Mouse (Mus musculus): ENCODE measurements around the gene Mrpl21. TPM values are rescaled to one million over a fixed set of nuclear protein-coding genes. Genes with fewer than 3 reads are reported as not detected.

The Mrpl21 gene
- polyA plus RNA-seq (2012; rRNA removed): 81.4 and 130 TPM in 2 replicates

GRCm38 (mm10) chr19:3282572-3283467, at the start of gene Mrpl21, which contains the start of gene Ighmbp2:
Gene Mrpl21 (plus strand): TSS chr19:3282901.
Gene Ighmbp2 (minus strand): TSS chr19:3283017.

DNA sequence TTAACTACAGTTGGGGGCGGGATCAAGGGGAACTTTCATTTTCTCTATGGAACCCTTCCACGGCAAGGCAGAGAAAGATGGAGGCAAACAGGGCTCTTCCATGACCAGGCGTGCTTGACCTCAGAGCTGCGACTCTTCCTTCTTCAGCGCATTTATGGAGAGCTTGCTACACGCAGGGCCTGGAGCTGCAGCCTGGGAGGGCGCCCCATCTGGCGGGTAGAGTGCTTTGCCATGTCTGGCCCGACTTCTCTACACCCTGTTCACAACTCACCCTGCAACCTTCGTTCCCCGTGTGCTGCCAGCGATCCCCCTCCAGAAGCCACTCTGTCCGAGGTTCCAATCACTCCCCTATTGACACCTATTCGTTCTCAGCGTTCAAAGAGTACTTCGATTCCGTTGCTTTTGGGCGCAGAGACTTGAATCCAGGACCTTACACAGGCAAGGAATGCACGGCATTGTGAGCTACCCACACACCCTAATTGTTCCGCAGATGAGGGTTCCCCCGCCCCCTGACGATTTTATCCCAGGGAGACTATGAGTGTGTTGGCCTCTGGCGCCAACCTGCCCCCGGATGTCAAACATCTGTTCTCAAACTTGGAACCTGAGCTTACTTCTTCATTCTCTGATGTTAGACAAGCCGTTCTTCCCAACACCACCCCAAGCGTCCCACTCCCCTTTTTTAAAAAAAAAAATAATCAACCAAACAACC, 39.7 kb downstream of the Mrpl21 start, which contains the start of gene Cpt1a:
Gene Cpt1a (plus strand): TSS at position 74 of the 709 bp plus-strand sequence.

Other genes starting within 250 kb of the Mrpl21 start
- gene Ighmbp2, start 116 bp downstream of the Mrpl21 start, polyA plus RNA-seq (2012; rRNA removed): 7.3 and 9.1 TPM in 2 replicates
- 7.5 and 11.6 TPM in 2 replicates for gene Cpt1a, start 39.4 kb downstream of the Mrpl21 start, polyA plus RNA-seq (2012; rRNA removed)
- 0.24 and 0.35 TPM in 2 replicates for gene Tesmin, start 106.0 kb downstream of the Mrpl21 start, polyA plus RNA-seq (2012; rRNA removed)
- gene Gal, start 131.6 kb downstream of the Mrpl21 start, polyA plus RNA-seq (2012; rRNA removed): 1.8 and 2.0 TPM in 2 replicates